Mouse (Mus musculus) MEL (cell line): Measurements from ENCODE around the gene Sik3.

Experiments used
- MAZ ChIP-seq: IDR thresholded peaks from 2 replicates; pipeline ENCODE4 v1.6.1; 2012; ENCODE audit warnings: low read depth, mild to moderate bottlenecking, inconsistent platforms, low read length, improper control_type of control experiment
- UBTF ChIP-seq: IDR thresholded peaks from 2 replicates; pipeline ENCODE4 v1.6.1; 2012; ENCODE audit warnings: low read depth, mild to moderate bottlenecking, inconsistent platforms, low read length, improper control_type of control experiment, moderate library complexity, borderline replicate concordance; ENCODE audit not compliant: insufficient read depth

GRCm38 (mm10) chr9:46235596-46235648 is 222.8 kb downstream of the Sik3 start, which contains the start of gene Apoc3:
- TF ChIP-seq MAZ (no peak), UBTF (no peak)
